Mouse (Mus musculus) urinary bladder, postnatal 0 days (tissue): ENCODE data around the gene Abhd5. TPM values are rescaled to one million over a fixed set of nuclear protein-coding genes. Genes with fewer than 3 reads are reported as not detected.

Source experiments
- polyA plus RNA-seq: library from polyadenylated mRNA; unstranded; fragments of >200 nt; fragmentation: Nextera tagmentation; extraction: Ambion mirVana; gene quantifications from 2 replicates; pipeline ENCODE4 v1.2.1, GENCODE M21; 2015

Abhd5 gene
- polyA plus RNA-seq: 26.7 and 27.8 TPM in 2 replicates

DNA sequence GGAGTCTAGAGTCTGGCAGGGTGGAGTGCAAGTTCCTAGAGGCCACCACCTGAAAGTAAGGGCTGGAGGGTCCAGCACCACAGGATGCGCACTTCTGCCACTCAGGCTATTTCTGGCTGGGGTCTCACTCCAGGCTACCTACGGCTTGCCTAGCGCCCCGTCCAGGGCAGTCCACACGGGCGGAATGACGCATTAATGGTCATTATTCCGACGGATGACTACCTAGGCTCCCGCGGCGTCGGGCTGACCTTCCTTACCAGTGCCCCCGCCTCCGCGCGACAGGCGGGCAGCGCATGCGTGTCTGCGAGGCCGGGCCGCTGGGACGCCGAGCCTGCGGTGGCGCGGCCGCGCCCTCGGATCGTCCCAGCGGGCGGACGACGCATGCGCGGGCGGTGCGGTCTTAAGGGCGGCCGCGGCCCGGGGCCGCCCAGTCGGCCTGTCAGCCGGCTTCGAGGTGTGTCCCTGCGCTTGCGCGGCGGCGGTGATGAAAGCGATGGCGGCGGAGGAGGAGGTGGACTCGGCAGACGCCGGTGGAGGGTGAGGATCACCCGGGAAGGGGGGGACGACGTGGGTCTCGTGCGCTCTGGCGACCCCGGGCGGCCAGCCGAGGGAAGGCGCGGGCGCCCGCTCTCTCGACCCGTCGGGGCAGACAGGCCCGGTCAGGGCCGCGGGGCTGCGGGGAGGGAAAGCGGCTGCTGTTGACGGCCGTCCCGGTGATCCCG, at the start of gene Abhd5:
Gene Abhd5, plus strand, starts transcription at position 306 of the 722 bp plus-strand sequence.

Other genes with a start within 250 kb of the Abhd5 start
- 29.9 and 34.1 TPM in 2 replicates for gene Snrk, start 234.3 kb upstream of the Abhd5 start, polyA plus RNA-seq
- gene Ano10, start 57.2 kb upstream of the Abhd5 start, polyA plus RNA-seq: 47.8 and 51.7 TPM in 2 replicates